Mouse (Mus musculus) heart, embryonic 16.5 days (tissue): ENCODE measurements at regions not wholly inside any gene's neighbourhood (a gene's known extent, or its start where the extent isn't known, plus 50 kb on each side); places are given as distances from the start of the nearest gene placed in this dataset.

ENCODE experiments used
- ATAC-seq: fragments of 200-750 bp; cut with Nextera tagmentation; replicated peaks from 2 replicates; pipeline ENCODE4 v1.8.0; 2017; ENCODE audit warnings: moderate number of reproducible peaks; ENCODE audit not compliant: insufficient read depth, low FRiP score; ENCODE audit errors: extremely low read depth
- H3K27ac ChIP-seq: fragments of 300-500 bp; sonication (generic); 2 replicates; pipeline ENCODE4 v1.5.1; 2014; ENCODE audit warnings: mild to moderate bottlenecking, low read length, control low read depth, moderate library complexity
- H3K27me3 ChIP-seq: fragments of 300-500 bp; sonication (generic); 2 replicates; pipeline ENCODE4 v1.6.1; 2014; ENCODE audit warnings: low read length, mixed read lengths; ENCODE audit not compliant: control insufficient read depth, insufficient read depth
- H3K36me3 ChIP-seq: fragments of 300-500 bp; sonication (generic); 2 replicates; pipeline ENCODE4 v1.6.1; 2014; ENCODE audit not compliant: control insufficient read depth, insufficient read depth
- H3K4me1 ChIP-seq: fragments of 300-500 bp; sonication (generic); 2 replicates; pipeline ENCODE4 v1.6.1; 2014; ENCODE audit warnings: low read length, mixed read lengths; ENCODE audit not compliant: control insufficient read depth, insufficient read depth
- H3K4me2 ChIP-seq: fragments of 300-500 bp; sonication (generic); 2 replicates; pipeline ENCODE4 v1.6.1; 2014; ENCODE audit warnings: low read depth, mild to moderate bottlenecking, control low read depth, low read length
- H3K4me3 ChIP-seq: fragments of 300-500 bp; sonication (generic); 2 replicates; pipeline ENCODE4 v1.5.1; 2014; ENCODE audit warnings: mild to moderate bottlenecking, control low read depth, low read length
- H3K9ac ChIP-seq: fragments of 300-500 bp; sonication (generic); 2 replicates; pipeline ENCODE4 v1.6.1; 2014; ENCODE audit warnings: low read length, control low read depth
- H3K9me3 ChIP-seq: fragments of 300-500 bp; sonication (generic); replicated peaks from 2 replicates; pipeline ENCODE4 v1.6.1; 2016; ENCODE audit warnings: low read length; ENCODE audit not compliant: control insufficient read depth
- WGBS: fragments of 180-500 bp; shearing (Covaris S2); extraction: QIAGEN DNeasy Blood & Tissue Kit; methylation state at CpG from one replicate; pipeline ENCODE4 v1.1.7; 2014; 5-methylcytosine and 5-hydroxymethylcytosine counted together

DNA sequence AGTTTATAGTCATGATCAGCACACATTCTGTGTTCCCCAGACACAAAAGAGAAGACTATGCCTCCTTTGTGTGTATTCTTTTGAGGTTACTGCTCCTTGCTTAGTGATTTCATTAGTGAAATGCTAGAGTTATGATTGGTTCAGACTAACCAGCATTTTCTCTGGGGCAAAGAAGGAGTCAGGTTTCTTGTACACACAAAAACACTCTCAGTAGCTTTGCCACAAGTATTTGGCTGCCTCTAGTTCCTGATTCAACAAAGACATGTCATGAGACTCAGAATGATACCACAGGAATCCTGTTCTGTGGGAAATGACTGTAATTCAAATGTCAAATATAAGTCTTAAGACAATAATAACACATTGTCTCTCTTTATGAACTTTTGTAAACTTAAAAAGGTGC lies 86.9 kb downstream of the Alx1 start:
- Histone ChIP-seq H3K27me3 (no peaks in the 10 kb centered on the region), H3K36me3 (no peaks in the 10 kb centered on the region), H3K4me2 (no peak overlapping the region), H3K4me3 (no peak overlapping the region), H3K9me3 (no peaks in the 10 kb centered on the region), H3K27ac (no peak overlapping the region), H3K9ac (no peak overlapping the region), H3K4me1 (no peaks in the 10 kb centered on the region)
- no peak for ATAC-seq

DNA sequence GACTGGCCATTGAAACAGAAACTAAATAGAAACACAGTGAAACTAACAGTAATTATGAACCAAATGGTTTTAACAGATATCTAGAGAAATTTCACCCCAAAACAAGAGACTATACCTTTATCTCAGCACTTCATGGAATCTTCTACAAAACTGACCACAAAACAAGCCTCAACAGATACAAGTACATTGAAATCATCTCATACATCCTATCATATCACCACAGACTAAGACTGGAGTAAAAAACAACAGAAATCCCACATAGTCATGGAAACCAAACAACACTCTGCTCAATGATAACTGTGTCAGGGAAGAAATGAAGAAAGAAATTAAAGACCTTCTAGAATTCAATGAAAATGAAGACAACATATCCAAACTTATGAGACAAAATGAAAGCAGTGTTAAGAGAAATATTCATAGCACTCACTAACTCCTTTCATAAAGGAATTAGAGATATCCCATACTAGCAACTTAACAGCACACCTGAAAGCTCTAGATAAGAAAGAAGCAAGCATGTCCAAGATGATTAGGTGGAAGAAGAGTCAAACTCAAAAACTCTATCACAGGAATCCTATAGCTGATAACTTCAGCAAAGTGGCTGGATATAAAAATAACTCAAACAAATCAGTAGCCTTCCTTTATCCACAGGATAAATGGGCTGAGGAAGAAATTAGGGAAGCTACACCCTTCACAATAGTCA lies 89.0 kb downstream of the Alx1 start:
- Histone ChIP-seq H3K4me2 (no peak overlapping the region), H3K4me3 (no peak overlapping the region), H3K27ac (no peak overlapping the region), H3K4me1 (no peaks in the 10 kb centered on the region), H3K27me3 (no peaks in the 10 kb centered on the region), H3K9ac (no peak overlapping the region), H3K9me3 (no peaks in the 10 kb centered on the region), H3K36me3 (no peaks in the 10 kb centered on the region)
- ATAC-seq: no peak

GRCm38 (mm10) chr10:102931445-102931844 lies 98.6 kb downstream of the Alx1 start:
- no peaks in the 10 kb centered on the region for H3K4me1 ChIP-seq
- H3K9ac ChIP-seq: no peak overlapping the region
- no peak for ATAC-seq
- no peak overlapping the region for H3K4me3 ChIP-seq
- H3K4me2 ChIP-seq: no peak overlapping the region
- H3K36me3 ChIP-seq: no peaks in the 10 kb centered on the region
- no peak overlapping the region for H3K27ac ChIP-seq
- WGBS: 22% methylated on average over 3 of the region's 3 CpGs
- H3K9me3 ChIP-seq: no peaks in the 10 kb centered on the region
- no peaks in the 10 kb centered on the region for H3K27me3 ChIP-seq

DNA sequence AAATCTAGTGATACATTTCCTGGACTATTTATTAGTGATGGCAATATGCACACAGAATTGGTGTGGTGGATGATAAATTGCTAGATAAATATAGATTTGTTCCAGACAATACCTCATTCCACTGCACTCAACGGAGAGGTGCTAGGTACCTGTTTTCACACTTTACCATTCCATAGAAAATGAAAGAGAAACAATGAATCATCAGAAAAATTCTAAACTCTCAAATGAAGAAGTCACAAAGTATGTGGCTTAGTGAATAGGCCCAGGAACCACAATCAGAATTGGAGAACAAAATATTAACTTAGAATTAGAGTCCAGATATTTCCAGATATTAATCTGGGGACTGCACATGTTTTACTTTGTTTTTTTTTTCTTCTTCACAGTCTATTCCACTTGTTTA lies 101.4 kb downstream of the Alx1 start:
- Histone ChIP-seq H3K9ac (no peak overlapping the region), H3K4me2 (no peak overlapping the region), H3K4me1 (no peaks in the 10 kb centered on the region), H3K36me3 (no peaks in the 10 kb centered on the region), H3K9me3 (no peaks in the 10 kb centered on the region), H3K27me3 (no peaks in the 10 kb centered on the region), H3K4me3 (no peak overlapping the region), H3K27ac (no peak overlapping the region)
- 63% methylated on average over 1 of the region's 1 CpGs for WGBS
- ATAC-seq: no peak

DNA sequence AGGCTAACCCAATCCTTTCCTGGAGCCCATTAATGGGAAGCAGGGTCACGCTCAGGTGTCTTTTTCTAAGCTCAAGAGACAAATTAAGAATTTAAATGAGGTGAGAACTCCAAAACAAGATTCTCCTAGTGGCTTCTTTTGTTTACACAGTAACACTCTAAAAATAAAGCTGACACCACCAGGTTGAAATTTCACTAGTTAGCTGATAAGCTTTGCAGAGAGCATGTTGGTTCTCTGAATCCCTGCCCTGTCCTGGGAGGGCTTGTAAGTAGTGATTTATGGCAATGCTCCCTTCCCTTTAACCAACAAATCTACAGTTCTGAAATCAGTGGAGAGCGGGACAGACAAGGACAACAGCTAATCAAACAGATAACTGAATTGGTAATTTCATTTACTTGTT lies 132.6 kb downstream of the Alx1 start:
- 12% methylated on average over 2 of the region's 2 CpGs for WGBS
- H3K9me3 ChIP-seq: no peaks in the 10 kb centered on the region
- H3K9ac ChIP-seq: no peak overlapping the region
- H3K4me2 ChIP-seq: no peak overlapping the region
- no peaks in the 10 kb centered on the region for H3K27me3 ChIP-seq
- H3K27ac ChIP-seq: no peak overlapping the region
- no peak for ATAC-seq
- no peak overlapping the region for H3K4me3 ChIP-seq
- no peaks in the 10 kb centered on the region for H3K4me1 ChIP-seq
- H3K36me3 ChIP-seq: no peaks in the 10 kb centered on the region

DNA sequence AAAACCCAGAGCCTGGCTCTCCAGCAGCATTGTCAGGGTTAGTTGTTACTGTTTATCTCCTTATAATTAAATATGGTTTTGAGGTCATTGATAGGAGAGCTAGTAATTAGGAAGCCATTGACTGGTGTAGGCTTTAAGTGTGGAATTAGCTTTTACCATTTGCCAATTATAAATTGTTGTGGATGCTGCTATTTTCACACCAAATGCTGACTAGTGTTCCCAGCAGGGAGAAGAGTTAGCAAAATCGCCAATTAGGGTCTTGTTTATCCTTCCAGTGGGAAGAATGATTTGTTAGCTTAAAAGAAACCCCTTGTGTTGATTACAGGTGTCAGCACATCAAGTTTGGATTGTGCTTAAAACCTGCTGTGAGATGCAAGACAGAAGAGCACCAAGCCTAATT lies 134.1 kb downstream of the Alx1 start:
- WGBS: 26% methylated on average over 1 of the region's 1 CpGs
- Histone ChIP-seq H3K9ac (no peak overlapping the region), H3K9me3 (no peaks in the 10 kb centered on the region), H3K27ac (no peak overlapping the region), H3K4me3 (no peak overlapping the region), H3K4me1 (no peaks in the 10 kb centered on the region), H3K36me3 (no peaks in the 10 kb centered on the region), H3K4me2 (no peak overlapping the region), H3K27me3 (no peaks in the 10 kb centered on the region)
- ATAC-seq: no peak

- Histone ChIP-seq H3K4me1 (no peaks in the 10 kb centered on the region), H3K9ac (no peak overlapping the region), H3K27ac (no peak overlapping the region), H3K4me2 (no peak overlapping the region), H3K4me3 (no peak overlapping the region), H3K36me3 (no peaks in the 10 kb centered on the region), H3K9me3 (no peaks in the 10 kb centered on the region), H3K27me3 (no peaks in the 10 kb centered on the region)
- WGBS: 96% methylated on average over 3 of the region's 3 CpGs
- no peak for ATAC-seq
Observed at GRCm38 (mm10) chr10:102892373-102892772, 137.6 kb downstream of the Alx1 start.

- no peaks in the 10 kb centered on the region for H3K9me3 ChIP-seq
- ATAC-seq: no peak
- no peaks in the 10 kb centered on the region for H3K36me3 ChIP-seq
- no peak overlapping the region for H3K4me3 ChIP-seq
- WGBS: 77% methylated on average over 3 of the region's 3 CpGs
- no peak overlapping the region for H3K4me2 ChIP-seq
- H3K27me3 ChIP-seq: no peaks in the 10 kb centered on the region
- no peak overlapping the region for H3K9ac ChIP-seq
- H3K4me1 ChIP-seq: no peaks in the 10 kb centered on the region
- no peak overlapping the region for H3K27ac ChIP-seq
Observed at GRCm38 (mm10) chr10:102889709-102890108, 140.3 kb downstream of the Alx1 start.

GRCm38 (mm10) chr10:102881824-102882438 lies 148.1 kb downstream of the Alx1 start:
- 67% methylated on average over 6 of the region's 6 CpGs for WGBS
- H3K4me2 ChIP-seq: no peak overlapping the region
- H3K27ac ChIP-seq: no peak overlapping the region
- no peak overlapping the region for H3K4me3 ChIP-seq
- no peak for ATAC-seq
- no peaks in the 10 kb centered on the region for H3K4me1 ChIP-seq
- H3K9ac ChIP-seq: no peak overlapping the region
- H3K36me3 ChIP-seq: no peaks in the 10 kb centered on the region
- no peaks in the 10 kb centered on the region for H3K9me3 ChIP-seq
- H3K27me3 ChIP-seq: no peaks in the 10 kb centered on the region
